Mouse (Mus musculus) lung, adult 2 months (tissue): ENCODE data around the gene Naa80. TPM values are rescaled to one million over a fixed set of nuclear protein-coding genes. Genes with fewer than 3 reads are reported as not detected.

Source experiments
- DNase-seq: peaks from one replicate; pipeline ENCODE4 v3.0.0; 2022
- H3K4me1 ChIP-seq: fragments of 200-500 bp; 2 replicates; pipeline ENCODE4 v1.6.1; 2011; ENCODE audit warnings: low read length; ENCODE audit not compliant: control insufficient read depth, insufficient read depth
- H3K4me3 ChIP-seq: fragments of 200-500 bp; replicated peaks from 2 replicates; pipeline ENCODE3; 2011; ENCODE audit warnings: low read depth, mild to moderate bottlenecking, control low read depth, low read length; ENCODE audit errors: extremely low read depth
- CTCF ChIP-seq: fragments of 200-500 bp; IDR thresholded peaks from 2 replicates; pipeline ENCODE4 v1.5.1; 2011; ENCODE audit warnings: mild to moderate bottlenecking, low read length, control low read depth; ENCODE audit not compliant: insufficient read depth
- POLR2A ChIP-seq: fragments of 200-500 bp; IDR thresholded peaks from 2 replicates; pipeline ENCODE4 v1.6.1; 2011; ENCODE audit warnings: low read depth, mild to moderate bottlenecking, control low read depth, low read length, borderline replicate concordance; ENCODE audit errors: extremely low read depth
- WGBS: fragments of 180-500 bp; shearing (Covaris S2); methylation state at CpG from one replicate; pipeline ENCODE4 v1.1.7; 2018; 5-methylcytosine and 5-hydroxymethylcytosine counted together
- polyA plus RNA-seq: library from polyadenylated mRNA; depleted of rRNA; stranded (reverse); fragments of >200 nt; gene quantifications from 2 replicates; pipeline ENCODE4 v1.2.3, GENCODE M21; 2012

The Naa80 gene
- polyA plus RNA-seq, 1 experiment: 87.8 TPM

DNA sequence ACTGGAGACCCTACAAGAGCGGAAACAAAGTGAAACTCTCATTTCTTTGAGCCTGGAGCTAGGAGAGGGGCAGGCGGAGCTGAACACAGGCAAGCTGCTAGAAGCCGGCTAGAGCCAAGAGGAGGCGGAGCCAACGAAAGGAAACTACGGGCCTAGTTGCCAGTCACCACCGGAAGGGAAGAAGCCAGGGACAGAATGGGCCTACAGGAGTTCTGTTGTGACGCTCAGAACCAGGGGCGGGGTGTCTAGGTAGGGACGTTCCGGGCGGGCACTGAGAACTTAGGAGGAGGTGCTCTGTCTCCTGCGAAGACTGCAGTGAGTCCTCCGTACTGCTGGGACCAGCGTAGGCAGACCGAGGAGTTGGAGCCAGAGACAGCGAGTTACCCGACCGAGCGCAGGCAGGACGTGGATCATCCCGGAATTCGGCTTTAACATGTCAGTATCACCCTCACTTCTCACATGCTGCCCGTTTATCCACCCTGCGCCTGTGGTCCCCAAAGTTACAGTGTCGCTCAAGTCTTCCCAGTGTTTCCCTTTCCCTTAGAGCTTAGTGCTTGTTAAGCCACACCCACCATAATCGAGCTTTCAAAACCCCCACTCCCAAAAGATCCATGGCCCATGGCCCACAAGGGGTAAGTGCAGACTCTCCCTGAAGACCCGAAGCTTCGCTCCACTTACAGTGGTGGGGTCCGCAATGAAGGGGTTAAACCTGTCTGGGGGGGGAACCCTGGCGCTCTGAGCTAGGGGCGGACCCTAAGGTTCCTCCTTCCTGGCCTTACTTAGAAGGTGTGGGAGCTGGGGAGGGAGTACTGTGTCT, 2.0 kb downstream of the Naa80 start, which contains the start of gene Hyal3:
Gene Hyal3 (plus strand): TSS at position 318 of the 817 bp plus-strand sequence.
- TF ChIP-seq POLR2A (peak; percentile 96; the same call in 1 of the 2 replicates), CTCF (no peak)
- H3K4me3 ChIP-seq: peak within 1 kb of the TSS; percentile 86
- WGBS: under 1% methylated on average over 32 of the region's 32 CpGs
- peak; percentile 86 for DNase-seq
- H3K4me1 ChIP-seq: peaks cover 15% of the 10 kb centered on the region; the same call in 1 of the 2 replicates

DNA sequence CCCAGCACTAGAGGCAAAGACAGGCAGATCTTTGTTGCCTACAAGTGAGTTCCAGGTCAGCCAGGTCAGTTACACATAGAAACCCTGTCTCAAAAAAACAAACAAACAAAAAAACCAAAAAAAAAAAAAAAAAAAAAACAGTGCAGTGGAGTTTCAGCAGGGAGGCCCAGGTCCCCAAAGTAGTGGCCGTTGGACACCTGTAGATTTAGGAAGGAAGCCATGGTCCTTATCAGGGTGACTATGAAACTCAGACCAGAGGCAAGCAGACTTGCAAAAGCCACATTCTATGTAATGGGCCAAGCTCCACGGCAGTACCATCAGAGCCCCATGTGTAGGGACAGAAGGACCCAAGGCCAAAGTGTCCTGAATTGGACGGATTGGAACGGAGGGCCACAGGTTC, 2.9 kb downstream of the Naa80 start:
- WGBS: 58% methylated on average over 4 of the region's 4 CpGs
- no peak for TF ChIP-seq POLR2A
- TF ChIP-seq CTCF: no peak
- H3K4me3 ChIP-seq: peak overlapping the region; percentile 86
- no peak for DNase-seq
- H3K4me1 ChIP-seq: peaks cover 11% of the 10 kb centered on the region; the same call in 1 of the 2 replicates

DNA sequence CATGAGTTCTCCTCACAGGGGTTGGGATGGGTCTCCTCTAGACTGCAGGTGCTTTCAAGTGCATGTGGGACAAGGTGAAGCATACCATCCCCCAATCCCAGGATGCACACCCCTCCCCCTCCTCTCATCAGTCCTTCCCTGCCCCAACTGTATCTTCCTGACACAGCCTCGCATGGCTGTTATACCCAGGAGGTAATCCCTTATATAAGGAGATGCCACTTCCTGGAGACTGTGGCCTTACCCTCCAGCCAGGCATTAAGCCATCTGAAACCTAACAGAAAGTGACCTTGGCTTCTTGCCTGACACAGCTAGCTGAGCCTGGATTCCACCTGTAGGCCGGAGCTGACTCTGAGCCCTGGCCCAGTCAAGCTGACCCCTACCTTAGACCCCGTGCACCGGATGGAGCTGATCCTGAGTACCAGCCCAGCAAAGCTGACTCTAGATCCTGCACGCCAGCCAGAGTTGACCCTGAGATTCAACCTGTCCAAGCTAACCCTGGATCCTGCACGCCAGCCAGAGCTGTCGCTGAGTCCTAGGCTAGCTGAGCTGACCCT, 3.9 kb downstream of the Naa80 start:
- Histone ChIP-seq H3K4me1 (peaks cover 9% of the 10 kb centered on the region; the same call in 1 of the 2 replicates), H3K4me3 (no peak overlapping the region)
- WGBS: 77% methylated on average over 7 of the region's 7 CpGs
- TF ChIP-seq POLR2A: no peak
- TF ChIP-seq CTCF: no peak
- DNase-seq: no peak

DNA sequence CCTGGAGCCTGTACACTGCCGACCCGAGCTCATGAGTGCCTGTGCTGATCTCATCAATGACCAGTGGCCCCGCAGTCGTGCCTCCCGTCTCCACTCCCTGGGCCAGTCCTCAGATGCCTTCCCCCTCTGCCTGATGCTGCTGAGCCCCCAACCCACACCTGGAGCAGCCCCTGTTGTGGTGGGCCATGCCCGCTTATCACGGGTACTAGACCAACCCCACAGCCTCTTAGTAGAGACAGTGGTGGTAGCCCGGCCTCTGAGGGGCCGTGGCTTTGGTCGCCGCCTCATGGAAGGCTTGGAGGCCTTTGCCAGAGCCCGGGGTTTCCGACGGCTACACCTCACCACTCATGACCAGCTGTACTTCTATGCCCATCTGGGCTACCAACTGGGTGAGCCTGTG, 4.5 kb downstream of the Naa80 start:
- TF ChIP-seq POLR2A: no peak
- no peak for TF ChIP-seq CTCF
- 90% methylated on average over 14 of the region's 14 CpGs for WGBS
- Histone ChIP-seq H3K4me3 (no peak overlapping the region), H3K4me1 (peaks cover 7% of the 10 kb centered on the region; the same call in 1 of the 2 replicates)
- no peak for DNase-seq

DNA sequence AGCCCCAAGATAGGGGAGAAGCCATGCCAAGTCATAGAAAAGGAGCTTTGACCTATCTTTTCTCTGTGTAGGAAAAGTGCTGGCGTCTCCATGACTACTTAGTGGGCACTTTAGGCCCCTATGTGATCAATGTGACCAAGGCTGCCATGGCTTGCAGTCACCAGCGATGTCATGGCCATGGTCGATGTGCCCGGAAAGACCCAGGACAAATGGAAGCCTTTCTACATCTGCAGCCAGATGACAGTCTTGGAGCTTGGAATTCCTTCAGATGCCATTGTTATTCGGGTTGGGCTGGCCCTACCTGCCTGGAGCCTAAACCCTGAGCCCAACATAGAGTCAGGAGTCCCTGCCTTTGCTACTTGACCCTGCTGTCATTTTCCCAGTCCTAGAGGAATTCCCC, 7.8 kb downstream of the Naa80 start:
- 81% methylated on average over 5 of the region's 5 CpGs for WGBS
- TF ChIP-seq POLR2A (no peak), CTCF (no peak)
- DNase-seq: no peak
- peaks cover 9% of the 10 kb centered on the region for H3K4me1 ChIP-seq
- H3K4me3 ChIP-seq: no peak overlapping the region

DNA sequence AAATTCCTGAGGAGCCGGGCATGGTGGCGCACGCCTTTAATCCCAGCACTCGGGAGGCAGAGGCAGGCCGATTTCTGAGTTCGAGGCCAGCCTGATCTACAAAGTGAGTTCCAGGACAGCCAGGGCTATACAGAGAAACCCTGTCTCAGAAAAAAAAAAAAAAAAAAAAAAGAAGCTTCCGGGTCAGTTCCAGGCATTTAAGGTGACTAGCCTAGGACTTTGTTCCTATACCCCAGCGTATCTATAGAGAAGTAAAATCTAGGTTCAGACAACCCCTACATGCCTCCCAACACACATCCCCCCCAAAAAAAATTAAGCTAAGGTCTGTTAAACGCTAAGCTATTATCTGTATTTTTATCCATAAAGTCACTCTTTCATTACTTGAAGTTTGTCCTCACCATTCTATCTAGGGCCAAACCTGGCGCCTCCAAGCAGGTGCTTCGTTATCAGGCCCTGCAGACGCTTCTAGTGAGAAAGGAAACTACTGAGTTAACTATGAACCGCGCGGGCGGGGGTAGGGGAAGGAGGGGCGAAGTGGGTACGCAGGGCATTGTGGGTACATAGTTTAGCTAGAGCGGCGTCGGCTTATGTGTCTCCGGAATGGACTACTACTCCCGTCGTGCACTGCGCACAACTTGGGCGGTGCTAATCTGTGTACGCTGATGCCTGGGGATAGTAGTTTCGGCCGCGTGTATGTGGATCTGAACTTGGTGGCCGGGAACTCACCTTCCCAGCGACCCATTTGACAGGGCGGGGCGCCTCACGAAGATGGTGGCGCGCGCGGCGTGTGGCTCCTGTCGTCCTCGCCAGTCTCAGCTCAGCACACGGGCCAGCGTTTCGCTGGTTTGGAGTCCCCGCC, 8.5 kb downstream of the Naa80 start, which contains the start of gene Ifrd2:
Gene Ifrd2 (plus strand): TSS at position 669 of the 859 bp plus-strand sequence.
- peak within 1 kb of the TSS; percentile 72 for H3K4me3 ChIP-seq
- 9% methylated on average over 46 of the region's 46 CpGs for WGBS
- DNase-seq: peak; percentile 95
- TF ChIP-seq POLR2A: no peak
- TF ChIP-seq CTCF: no peak
- H3K4me1 ChIP-seq: peaks cover 7% of the 10 kb centered on the region

DNA sequence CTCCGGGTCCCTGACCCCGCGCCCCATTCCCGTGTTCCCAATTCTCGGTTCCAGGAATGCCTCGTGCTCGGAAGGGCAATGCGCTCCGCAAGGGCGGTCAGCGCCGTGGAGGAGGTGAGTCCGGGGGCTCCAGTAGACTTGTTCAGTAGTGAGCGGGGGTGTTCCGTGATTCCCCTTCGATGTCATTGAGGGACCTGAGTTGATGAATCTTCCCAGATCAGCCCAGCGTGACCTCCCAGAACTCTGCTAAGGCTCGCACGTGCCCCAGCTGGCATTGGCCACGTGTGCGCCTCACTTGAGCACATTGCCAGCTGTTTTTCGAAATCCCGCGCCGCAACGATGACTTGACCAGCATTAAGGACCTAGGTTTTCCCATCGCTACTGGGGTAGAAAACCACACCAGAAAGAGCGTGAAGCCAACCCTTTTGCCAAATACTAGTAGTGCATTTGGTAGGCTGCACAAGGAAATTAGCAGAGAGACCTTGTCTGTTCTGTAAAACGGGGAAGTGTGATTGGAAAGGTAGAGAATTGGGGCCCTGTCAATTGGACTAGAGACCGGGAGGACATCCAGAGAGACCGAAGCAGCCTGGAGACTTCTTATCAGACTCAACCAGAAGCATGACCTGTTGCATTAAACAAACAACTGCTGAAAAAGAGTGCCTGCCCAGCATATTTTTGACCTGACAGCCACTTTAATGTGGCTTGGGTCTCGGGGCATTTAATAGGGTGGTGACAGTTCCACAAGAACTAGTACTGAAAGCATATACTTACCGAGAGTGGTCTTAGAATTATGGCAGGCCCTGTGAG, 9.3 kb downstream of the Naa80 start:
- 2% methylated on average over 33 of the region's 33 CpGs for WGBS
- no peak for DNase-seq
- H3K4me1 ChIP-seq: peaks cover 7% of the 10 kb centered on the region
- H3K4me3 ChIP-seq: peak overlapping the region; percentile 72
- TF ChIP-seq CTCF (no peak), POLR2A (no peak)

DNA sequence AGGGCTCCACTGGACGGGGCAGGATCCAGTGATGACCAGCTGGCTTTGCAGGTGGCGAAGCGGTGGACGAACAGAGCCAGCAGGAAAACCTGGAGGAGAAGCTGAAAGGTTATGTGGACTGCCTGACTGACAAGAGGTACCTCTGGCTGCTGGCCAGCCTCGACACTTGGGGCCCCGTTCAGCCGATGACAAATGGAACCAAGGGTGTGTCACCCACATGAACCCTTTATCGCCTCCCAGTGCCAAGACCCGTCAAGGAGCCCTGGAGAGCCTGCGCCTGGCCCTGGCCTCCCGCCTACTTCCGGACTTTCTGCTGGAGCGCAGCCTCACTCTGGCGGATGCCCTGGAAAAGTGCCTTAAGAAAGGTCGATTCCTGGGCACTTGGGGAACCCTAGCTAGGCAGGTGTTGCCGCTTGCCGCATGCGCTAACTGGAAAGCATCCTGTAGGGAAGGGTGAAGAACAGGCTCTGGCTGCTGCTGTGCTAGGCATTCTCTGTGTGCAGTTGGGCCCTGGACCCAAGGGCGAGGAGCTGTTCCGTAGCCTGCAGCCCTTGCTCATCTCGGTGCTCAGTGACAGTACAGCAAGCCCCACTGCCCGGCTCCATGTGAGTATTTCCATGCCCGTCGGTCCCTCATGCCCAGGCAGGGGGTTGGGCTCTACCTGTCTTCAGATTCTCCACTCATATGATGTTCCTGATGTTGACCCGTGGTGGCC, 11.5 kb downstream of the Naa80 start:
- WGBS: 66% methylated on average over 25 of the region's 25 CpGs
- peaks cover 9% of the 10 kb centered on the region for H3K4me1 ChIP-seq
- no peak overlapping the region for H3K4me3 ChIP-seq
- peak; percentile 78 for DNase-seq
- TF ChIP-seq POLR2A: 0 out of 2 replicates have a peak, but pooled peaks have one; percentile 9
- no peak for TF ChIP-seq CTCF
